Comparison of ENCODE assay signal across 9 mouse cellular contexts in the genomic region with DNA sequence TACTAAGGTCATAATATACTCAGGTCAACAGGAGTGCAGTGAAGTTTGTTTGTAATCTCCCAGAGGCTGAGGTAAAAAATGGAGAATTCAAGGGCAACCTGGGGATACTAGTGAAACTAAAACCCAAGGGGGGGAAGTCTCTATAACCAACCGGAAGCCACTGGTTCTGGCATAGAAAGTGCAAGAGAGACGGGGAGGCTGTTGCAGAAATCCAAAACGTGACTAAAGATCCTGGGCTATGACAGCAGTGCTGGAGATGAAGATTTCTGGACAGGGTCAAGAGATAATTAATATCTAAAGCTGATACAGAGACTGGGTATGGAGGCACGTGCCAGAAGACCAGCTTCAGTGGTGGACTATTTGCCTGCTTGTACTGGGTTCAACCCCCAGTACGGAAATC. TPM values are rescaled to one million over a fixed set of nuclear protein-coding genes. Genes with fewer than 3 reads are reported as not detected.
DNase-seq lines count a peak whose midpoint lies in the region; ATAC-seq lines count a peak whose summit lies in the region.
"Had no signal": no experiment of that assay in that cellular context is flagged by ENCODE, and none has a peak within 500 bp of the region (broad histone marks: within the 10 kb centered on the region; RNA-seq: fewer than 3 reads in every experiment).

No protein-coding gene starts in this region.

- H3K27ac ChIP-seq in neural tube, embryonic 11.5 days (ENCODE audit: low read depth, low read length) = no peak overlapping the region
- no peak overlapping the region for H3K27ac ChIP-seq in forebrain, embryonic 13.5 days
- H3K27ac ChIP-seq in liver, embryonic 12.5 days = peak overlapping the region; percentile 5; the same call in 1 of the 2 replicates
- H3K27ac ChIP-seq in stomach, embryonic 14.5 days (ENCODE audit: low read length) = no peak overlapping the region

- no peak overlapping the region for H3K9ac ChIP-seq in neural tube, embryonic 11.5 days (ENCODE audit: low read length)
- H3K9ac ChIP-seq in forebrain, embryonic 13.5 days = no peak overlapping the region; the same call in 1 of the 2 replicates
- H3K9ac ChIP-seq in liver, embryonic 12.5 days = no peak overlapping the region
- no peak overlapping the region for H3K9ac ChIP-seq in stomach, embryonic 14.5 days (replicated peaks; ENCODE audit: low read depth, low read length)

- 89% methylated on average over 5 of the region's 5 CpGs for WGBS in neural tube, embryonic 11.5 days
- 81% methylated on average over 5 of the region's 5 CpGs for WGBS in forebrain, embryonic 13.5 days
- WGBS in liver, embryonic 12.5 days (ENCODE audit: insufficient replicate concordance) = 42% methylated on average over 5 of the region's 5 CpGs
- 57% methylated on average over 5 of the region's 5 CpGs for WGBS in stomach, embryonic 14.5 days

- no peak for ATAC-seq in neural tube, embryonic 11.5 days (ENCODE audit: insufficient read depth, low FRiP score, low TSS enrichment)
- no peak for ATAC-seq in forebrain, embryonic 13.5 days
- ATAC-seq in liver, embryonic 12.5 days = no peak
- ATAC-seq in stomach, embryonic 14.5 days (ENCODE audit: insufficient number of reproducible peaks, insufficient read depth, low FRiP score, low read depth) = no peak

- H3K4me3 ChIP-seq in neural tube, embryonic 11.5 days (ENCODE audit: low read depth, low read length) = no peak overlapping the region
- H3K4me3 ChIP-seq in forebrain, embryonic 13.5 days = peak overlapping the region; percentile 99
- peak overlapping the region; percentile 97 for H3K4me3 ChIP-seq in liver, embryonic 12.5 days
- H3K4me3 ChIP-seq in stomach, embryonic 14.5 days (ENCODE audit: low read depth, low read length) = peak overlapping the region; percentile 98

- no peak for DNase-seq in neural tube, embryonic 11.5 days (ENCODE audit: low spot score)
- DNase-seq in neural tube, embryonic 10.5 days (ENCODE audit: extremely low spot score, low spot score) = no peak
- no peak for DNase-seq in cerebellum, adult 9-10 months
- no peak for DNase-seq in gastrocnemius, postnatal 25 days
- DNase-seq in layer of hippocampus, adult 9-10 months (ENCODE audit: low spot score) = no peak
- DNase-seq: thymus, postnatal 4 days had no signal

- H3K4me2 ChIP-seq in neural tube, embryonic 11.5 days (ENCODE audit: low read depth) = 0 out of 2 replicates have a peak overlapping the region, but pooled peaks have one; percentile 83
- H3K4me2 ChIP-seq in forebrain, embryonic 13.5 days = peak overlapping the region; percentile 91
- peak overlapping the region; percentile 96 for H3K4me2 ChIP-seq in liver, embryonic 12.5 days
- H3K4me2 ChIP-seq in stomach, embryonic 14.5 days (replicated peaks; ENCODE audit: low read depth, low read length) = peak overlapping the region; percentile 89

- H3K27me3 ChIP-seq in neural tube, embryonic 11.5 days (ENCODE audit: control insufficient read depth, insufficient read depth, low read length) = no peaks in the 10 kb centered on the region
- peaks cover 5% of the 10 kb centered on the region; the same call in 1 of the 2 replicates for H3K27me3 ChIP-seq in forebrain, embryonic 13.5 days
- peaks cover 14% of the 10 kb centered on the region; the same call in 1 of the 2 replicates for H3K27me3 ChIP-seq in liver, embryonic 12.5 days (replicated peaks)
- H3K27me3 ChIP-seq in stomach, embryonic 14.5 days (ENCODE audit: control insufficient read depth, insufficient read depth, low read length) = no peaks in the 10 kb centered on the region

- no peaks in the 10 kb centered on the region for H3K36me3 ChIP-seq in neural tube, embryonic 11.5 days (ENCODE audit: control insufficient read depth, insufficient read depth, low read length)
- H3K36me3 ChIP-seq in forebrain, embryonic 13.5 days (ENCODE audit: poor library complexity, severe bottlenecking) = peaks cover 7% of the 10 kb centered on the region; the same call in 1 of the 2 replicates
- peaks cover 15% of the 10 kb centered on the region for H3K36me3 ChIP-seq in liver, embryonic 12.5 days
- no peaks in the 10 kb centered on the region for H3K36me3 ChIP-seq in stomach, embryonic 14.5 days (ENCODE audit: control insufficient read depth, insufficient read depth, low read length)

- H3K4me1 ChIP-seq in neural tube, embryonic 11.5 days (ENCODE audit: control insufficient read depth, insufficient read depth, low read length) = peaks cover 11% of the 10 kb centered on the region
- peaks cover 23% of the 10 kb centered on the region for H3K4me1 ChIP-seq in forebrain, embryonic 13.5 days
- peaks cover 43% of the 10 kb centered on the region for H3K4me1 ChIP-seq in liver, embryonic 12.5 days
- peaks cover 18% of the 10 kb centered on the region; the same call in 1 of the 2 replicates for H3K4me1 ChIP-seq in stomach, embryonic 14.5 days (ENCODE audit: control insufficient read depth, insufficient read depth, low read length)

- H3K9me3 ChIP-seq in neural tube, embryonic 11.5 days (ENCODE audit: control insufficient read depth, low read length) = no peaks in the 10 kb centered on the region
- peaks cover 4% of the 10 kb centered on the region for H3K9me3 ChIP-seq in forebrain, embryonic 13.5 days (replicated peaks)
- no peaks in the 10 kb centered on the region for H3K9me3 ChIP-seq in liver, embryonic 12.5 days (replicated peaks)
- no peaks in the 10 kb centered on the region; the same call in 1 of the 2 replicates for H3K9me3 ChIP-seq in stomach, embryonic 14.5 days (ENCODE audit: control insufficient read depth, low read depth, low read length)

RNA-seq across cellular contexts. Expression of a gene that starts 2.3 kb away (rescaled TPM):
- 70.9 and 73.0 TPM in 2 replicates for polyA plus RNA-seq in neural tube, embryonic 11.5 days (2014; fragmentation: Nextera tagmentation; extraction: Ambion mirVana)
- polyA plus RNA-seq in forebrain, embryonic 13.5 days (2015; fragmentation: Nextera tagmentation; extraction: Ambion mirVana) = 66.8 and 69.2 TPM in 2 replicates
- 41.9 and 42.5 TPM in 2 replicates for polyA plus RNA-seq in liver, embryonic 12.5 days (2016; fragmentation: Nextera tagmentation; extraction: Ambion mirVana)
- 76.7 and 77.5 TPM in 2 replicates for polyA plus RNA-seq in stomach, embryonic 14.5 days (2014; fragmentation: Nextera tagmentation; extraction: Ambion mirVana)
- total RNA-seq in gastrocnemius, postnatal 25 days (2021) = 10 to 100 TPM; 13.3 to 13.7 TPM

RNA-seq across cellular contexts. Expression of a gene that starts 6.7 kb away (rescaled TPM):
- polyA plus RNA-seq in neural tube, embryonic 11.5 days (2014; fragmentation: Nextera tagmentation; extraction: Ambion mirVana) = 45.5 and 47.8 TPM in 2 replicates
- 40.1 and 41.9 TPM in 2 replicates for polyA plus RNA-seq in forebrain, embryonic 13.5 days (2015; fragmentation: Nextera tagmentation; extraction: Ambion mirVana)
- polyA plus RNA-seq in liver, embryonic 12.5 days (2016; fragmentation: Nextera tagmentation; extraction: Ambion mirVana) = 27.4 and 27.7 TPM in 2 replicates
- 32.2 and 33.5 TPM in 2 replicates for polyA plus RNA-seq in stomach, embryonic 14.5 days (2014; fragmentation: Nextera tagmentation; extraction: Ambion mirVana)
- 10 to 100 TPM; 19.0 to 22.4 TPM for total RNA-seq in gastrocnemius, postnatal 25 days (2021)
